Mouse (Mus musculus): Measurements from ENCODE around the gene Zfp658. TPM values are rescaled to one million over a fixed set of nuclear protein-coding genes. Genes with fewer than 3 reads are reported as not detected.

Gene Zfp658
- polyA plus RNA-seq, 1 experiment from 2014 or later, result 8.5 TPM

DNA sequence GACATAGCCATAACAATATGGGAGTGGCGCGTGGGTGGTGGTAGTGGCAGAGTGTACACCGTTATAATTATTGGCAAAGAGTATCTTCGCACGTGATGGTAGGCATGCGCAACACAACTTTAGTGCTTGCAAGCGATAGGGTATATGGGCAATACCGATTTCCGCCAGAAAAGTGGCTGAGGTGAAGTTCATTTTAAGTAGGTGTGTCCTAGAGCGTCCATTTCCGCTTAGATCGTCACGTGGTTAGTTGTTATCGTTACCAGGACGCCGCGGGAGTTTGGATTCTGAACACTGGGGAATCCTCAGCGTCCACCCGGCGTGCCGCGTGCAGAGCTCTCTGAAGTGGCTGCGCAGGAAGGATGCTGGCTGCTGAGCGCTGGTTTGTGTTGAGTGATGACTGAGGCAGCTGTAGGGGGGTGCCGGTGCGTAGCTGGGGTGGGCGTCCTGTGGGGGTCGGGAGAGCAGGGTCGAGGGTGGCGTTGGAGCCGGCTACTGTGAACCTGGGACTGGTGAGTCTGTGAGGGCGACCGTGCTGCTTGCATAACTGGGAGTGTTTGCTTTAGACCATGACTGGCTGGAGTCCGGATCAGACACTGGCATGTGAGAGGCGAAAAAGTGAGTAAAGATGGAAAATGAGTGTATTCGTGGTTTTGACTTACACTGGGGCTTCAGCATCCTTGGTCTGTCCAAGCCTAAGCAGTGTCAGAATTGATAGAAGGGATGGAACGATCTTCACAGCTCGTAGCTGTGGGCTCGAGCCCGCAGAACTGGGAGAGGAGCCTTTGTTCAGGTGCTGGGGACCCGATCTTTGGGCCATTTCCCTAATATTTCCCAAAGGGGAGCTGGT lies 45.1 kb downstream of the Zfp658 start, which contains the start of gene Zfp819:
Gene Zfp819, plus strand, starts transcription at position 274 of the 847 bp plus-strand sequence.
- WGBS, result 14% methylated on average over 41 of the region's 41 CpGs
- Histone ChIP-seq H3K36me3 (no peaks in the 10 kb centered on the region), H3K27ac (replicated peaks) (no peak within 1 kb of the TSS), H3K4me1 (replicated peaks) (0 out of 2 replicates have a peak, but pooled peaks cover 5% of the 10 kb centered on the region), H3K4me2 (peak within 1 kb of the TSS; percentile 76), H3K27me3 (no peaks in the 10 kb centered on the region), H3K9ac (peak within 1 kb of the TSS; percentile 30), H3K9me3 (no peaks in the 10 kb centered on the region), H3K4me3 (peak within 1 kb of the TSS; percentile 41)
- ATAC-seq (ENCODE audit: low FRiP score, low read depth), result peak; percentile 93

GRCm38 (mm10) chr7:43607743-43608287 lies 45.8 kb downstream of the Zfp658 start:
- no peak for ATAC-seq (ENCODE audit: low FRiP score, low read depth)
- Histone ChIP-seq H3K9me3 (no peaks in the 10 kb centered on the region), H3K27me3 (no peaks in the 10 kb centered on the region), H3K4me3 (no peak overlapping the region), H3K27ac (replicated peaks) (no peak overlapping the region), H3K9ac (no peak overlapping the region), H3K4me2 (peak overlapping the region; percentile 76), H3K36me3 (no peaks in the 10 kb centered on the region), H3K4me1 (replicated peaks) (0 out of 2 replicates have a peak, but pooled peaks cover 5% of the 10 kb centered on the region)
- WGBS, result 35% methylated on average over 5 of the region's 5 CpGs

DNA sequence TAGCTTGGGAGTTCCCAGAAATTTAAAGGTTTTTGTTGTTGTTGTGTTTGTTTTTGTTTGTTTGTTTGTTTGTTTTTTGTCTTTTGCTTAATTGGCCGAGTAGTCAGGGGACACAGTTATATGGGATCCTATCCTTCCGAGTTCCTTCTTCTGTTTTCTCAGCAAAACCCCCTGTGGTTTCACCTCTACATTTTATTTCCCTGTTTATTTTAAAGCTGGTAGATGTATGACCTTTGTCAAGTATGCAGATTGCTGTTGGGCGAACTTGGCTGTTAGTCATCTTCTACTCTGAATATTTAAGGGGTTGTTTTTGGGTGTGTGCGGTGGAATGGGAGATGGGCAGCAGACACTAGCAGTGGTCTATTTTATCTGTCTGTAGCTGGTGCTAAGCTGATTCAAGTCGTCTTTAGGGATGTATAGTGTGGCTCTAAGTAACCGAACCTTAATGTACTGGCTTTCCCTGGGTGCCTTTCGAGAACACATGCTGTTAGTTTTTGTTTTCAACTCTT lies 46.3 kb downstream of the Zfp658 start:
- no peak overlapping the region for H3K4me3 ChIP-seq
- H3K4me1 ChIP-seq (replicated peaks), result 0 out of 2 replicates have a peak, but pooled peaks cover 5% of the 10 kb centered on the region
- no peaks in the 10 kb centered on the region for H3K36me3 ChIP-seq
- no peaks in the 10 kb centered on the region for H3K27me3 ChIP-seq
- H3K9me3 ChIP-seq, result no peaks in the 10 kb centered on the region
- no peak overlapping the region for H3K4me2 ChIP-seq
- H3K9ac ChIP-seq, result no peak overlapping the region
- no peak overlapping the region for H3K27ac ChIP-seq (replicated peaks)
- ATAC-seq (ENCODE audit: low FRiP score, low read depth), result no peak
- 85% methylated on average over 7 of the region's 7 CpGs for WGBS

DNA sequence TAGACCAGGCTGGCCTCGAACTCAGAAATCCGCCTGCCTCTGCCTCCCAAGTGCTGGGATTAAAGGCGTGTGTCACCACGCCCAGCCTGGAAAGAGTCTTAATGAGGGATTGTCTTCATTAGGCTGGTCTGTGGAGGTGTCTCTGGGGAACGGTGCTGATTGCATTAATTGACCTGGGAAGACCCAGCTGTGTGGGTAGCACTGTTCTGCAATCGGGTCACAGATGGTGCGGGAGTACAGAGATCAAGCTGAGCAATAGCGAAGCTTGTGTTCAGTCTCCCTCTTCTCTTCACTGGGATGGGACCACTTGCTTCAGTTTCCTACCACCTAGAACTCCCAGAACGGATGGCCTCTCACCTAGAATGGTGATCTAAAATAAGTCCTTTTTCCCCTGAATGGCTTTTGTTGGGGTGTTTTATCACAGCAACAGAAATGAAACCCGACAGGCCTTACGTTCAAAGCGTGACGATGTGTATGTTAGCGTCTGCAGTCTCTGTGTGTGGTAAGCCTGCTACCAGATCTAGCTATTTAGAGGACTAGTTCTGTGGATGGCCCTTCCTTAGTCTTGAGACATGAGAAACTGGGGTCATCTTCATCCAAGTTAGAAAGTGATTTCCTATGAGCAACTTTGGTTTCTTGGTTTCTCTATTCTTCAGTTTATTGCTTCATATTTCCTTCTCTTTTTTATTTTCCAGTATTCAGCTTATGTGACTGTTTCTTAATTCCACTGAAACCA lies 51.9 kb downstream of the Zfp658 start:
- H3K27ac ChIP-seq (replicated peaks), result no peak overlapping the region
- H3K4me2 ChIP-seq, result no peak overlapping the region
- no peak overlapping the region for H3K4me3 ChIP-seq
- no peak overlapping the region for H3K9ac ChIP-seq
- H3K27me3 ChIP-seq, result no peaks in the 10 kb centered on the region
- H3K4me1 ChIP-seq (replicated peaks), result no peaks in the 10 kb centered on the region
- ATAC-seq (ENCODE audit: low FRiP score, low read depth), result no peak
- H3K9me3 ChIP-seq, result no peaks in the 10 kb centered on the region
- H3K36me3 ChIP-seq, result no peaks in the 10 kb centered on the region
- 79% methylated on average over 14 of the region's 14 CpGs for WGBS

- Histone ChIP-seq H3K4me1 (replicated peaks) (no peaks in the 10 kb centered on the region), H3K4me2 (no peak overlapping the region), H3K9ac (no peak overlapping the region), H3K27ac (replicated peaks) (no peak overlapping the region), H3K27me3 (no peaks in the 10 kb centered on the region), H3K36me3 (no peaks in the 10 kb centered on the region), H3K4me3 (no peak overlapping the region), H3K9me3 (no peaks in the 10 kb centered on the region)
- ATAC-seq (ENCODE audit: low FRiP score, low read depth), result no peak
- 83% methylated on average over 7 of the region's 7 CpGs for WGBS
Measured at GRCm38 (mm10) chr7:43622927-43623326, 60.9 kb downstream of the Zfp658 start.

DNA sequence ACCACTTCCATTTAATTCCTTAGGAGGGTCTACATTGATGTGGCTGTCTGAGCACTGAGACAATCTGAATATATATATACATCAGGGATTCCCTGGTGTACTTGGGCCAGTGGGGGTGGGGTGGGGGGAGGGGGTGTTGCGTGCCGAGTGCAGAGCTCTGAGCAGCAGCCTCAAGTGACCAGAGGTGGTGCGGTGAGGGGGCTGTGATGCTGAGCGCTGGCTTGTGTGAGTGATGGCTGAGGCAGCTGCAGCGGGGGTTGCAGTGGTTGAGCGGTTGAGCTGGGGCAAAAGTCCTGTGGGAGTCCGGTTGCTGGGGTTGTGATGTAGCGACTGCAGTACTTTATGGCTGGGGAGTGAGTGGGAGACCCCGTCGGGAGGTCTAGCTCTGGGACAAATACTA lies 61.8 kb downstream of the Zfp658 start:
- peak overlapping the region; percentile 35 for H3K4me2 ChIP-seq
- no peaks in the 10 kb centered on the region for H3K27me3 ChIP-seq
- ATAC-seq (ENCODE audit: low FRiP score, low read depth), result 0 out of 2 replicates have a peak, but pooled peaks have one; percentile 30
- no peaks in the 10 kb centered on the region for H3K9me3 ChIP-seq
- no peak overlapping the region for H3K9ac ChIP-seq
- H3K36me3 ChIP-seq, result no peaks in the 10 kb centered on the region
- WGBS, result 13% methylated on average over 10 of the region's 10 CpGs
- no peak overlapping the region for H3K27ac ChIP-seq (replicated peaks)
- no peaks in the 10 kb centered on the region for H3K4me1 ChIP-seq (replicated peaks)
- peak overlapping the region; percentile 10; the same call in 1 of the 2 replicates for H3K4me3 ChIP-seq

Other genes with a start within 250 kb of the Zfp658 start
- 18.8 and 21.0 TPM in 2 replicates for gene Zfp715, start 249.0 kb upstream of the Zfp658 start, polyA plus RNA-seq (2015; fragmentation: Nextera tagmentation; extraction: Ambion mirVana)
- 0.30 and 0.38 TPM in 2 replicates for gene Siglecf, start 210.9 kb upstream of the Zfp658 start, polyA plus RNA-seq (2015; fragmentation: Nextera tagmentation; extraction: Ambion mirVana)
- 0.14 TPM in 1 of 2 replicates, not detected in the other for gene Siglecg, start 154.1 kb upstream of the Zfp658 start, polyA plus RNA-seq (2015; fragmentation: Nextera tagmentation; extraction: Ambion mirVana)
- not detected in 2 replicates for gene Lim2, start 134.6 kb upstream of the Zfp658 start, polyA plus RNA-seq (2015; fragmentation: Nextera tagmentation; extraction: Ambion mirVana)
- not detected in 2 replicates for gene Nkg7, start 125.2 kb upstream of the Zfp658 start, polyA plus RNA-seq (2015; fragmentation: Nextera tagmentation; extraction: Ambion mirVana)
- gene Cldnd2, start 121.5 kb upstream of the Zfp658 start, polyA plus RNA-seq (2015; fragmentation: Nextera tagmentation; extraction: Ambion mirVana), result not detected in 2 replicates
- 129 and 138 TPM in 2 replicates for gene Etfb, start 118.2 kb upstream of the Zfp658 start, polyA plus RNA-seq (2015; fragmentation: Nextera tagmentation; extraction: Ambion mirVana)
- 0.41 TPM in 1 of 2 replicates, not detected in the other for gene Gm45233, start 118.1 kb upstream of the Zfp658 start, polyA plus RNA-seq (2015; fragmentation: Nextera tagmentation; extraction: Ambion mirVana)
- gene Vsig10l, start 99.1 kb upstream of the Zfp658 start, polyA plus RNA-seq (2015; fragmentation: Nextera tagmentation; extraction: Ambion mirVana), result 21.0 and 21.4 TPM in 2 replicates
- gene Iglon5, start 72.2 kb upstream of the Zfp658 start, polyA plus RNA-seq (2015; fragmentation: Nextera tagmentation; extraction: Ambion mirVana), result 9.6 and 10.7 TPM in 2 replicates
- gene 4931406B18Rik, start 56.3 kb upstream of the Zfp658 start, polyA plus RNA-seq (2015; fragmentation: Nextera tagmentation; extraction: Ambion mirVana), result 0.12 TPM in 1 of 2 replicates, not detected in the other
- 1.6 and 1.7 TPM in 2 replicates for gene Cd33, start 17.8 kb upstream of the Zfp658 start, polyA plus RNA-seq (2015; fragmentation: Nextera tagmentation; extraction: Ambion mirVana)
- gene Zfp719, start 17.4 kb downstream of the Zfp658 start, polyA plus RNA-seq (2015; fragmentation: Nextera tagmentation; extraction: Ambion mirVana), result 14.2 and 14.8 TPM in 2 replicates
- gene Zfp819, start 44.9 kb downstream of the Zfp658 start, polyA plus RNA-seq (2015; fragmentation: Nextera tagmentation; extraction: Ambion mirVana), result 0.47 and 0.54 TPM in 2 replicates
- gene Ceacam18, start 72.5 kb downstream of the Zfp658 start, polyA plus RNA-seq (2015; fragmentation: Nextera tagmentation; extraction: Ambion mirVana), result 0.08 TPM in 2 replicates
- gene Siglece, start 97.9 kb downstream of the Zfp658 start, polyA plus RNA-seq (2015; fragmentation: Nextera tagmentation; extraction: Ambion mirVana), result 0.33 and 0.36 TPM in 2 replicates
- 21.4 and 21.5 TPM in 2 replicates for gene Ctu1, start 109.8 kb downstream of the Zfp658 start, polyA plus RNA-seq (2015; fragmentation: Nextera tagmentation; extraction: Ambion mirVana)
- gene Klk14, start 128.2 kb downstream of the Zfp658 start, polyA plus RNA-seq (2015; fragmentation: Nextera tagmentation; extraction: Ambion mirVana), result not detected in 2 replicates
- 0.17 and 0.18 TPM in 2 replicates for gene Klk13, start 150.3 kb downstream of the Zfp658 start, polyA plus RNA-seq (2015; fragmentation: Nextera tagmentation; extraction: Ambion mirVana)
- gene Klk12, start 206.6 kb downstream of the Zfp658 start, polyA plus RNA-seq (2015; fragmentation: Nextera tagmentation; extraction: Ambion mirVana), result 0.14 TPM in 1 of 2 replicates, not detected in the other
- gene Klk11, start 212.3 kb downstream of the Zfp658 start, polyA plus RNA-seq (2015; fragmentation: Nextera tagmentation; extraction: Ambion mirVana), result 0.22 and 0.27 TPM in 2 replicates
- gene Klk10, start 218.8 kb downstream of the Zfp658 start, polyA plus RNA-seq (2015; fragmentation: Nextera tagmentation; extraction: Ambion mirVana), result 0.10 and 0.30 TPM in 2 replicates
- 0.13 and 0.14 TPM in 2 replicates for gene Klk9, start 229.6 kb downstream of the Zfp658 start, polyA plus RNA-seq (2015; fragmentation: Nextera tagmentation; extraction: Ambion mirVana)
- 10.1 TPM in 2 replicates for gene Klk8, start 235.3 kb downstream of the Zfp658 start, polyA plus RNA-seq (2015; fragmentation: Nextera tagmentation; extraction: Ambion mirVana)
- gene Klk7, start 249.0 kb downstream of the Zfp658 start, polyA plus RNA-seq (2015; fragmentation: Nextera tagmentation; extraction: Ambion mirVana), result 0.13 TPM in 1 of 2 replicates, not detected in the other

All from hindbrain, embryonic 15.5 days (tissue).